Mouse (Mus musculus) neural tube, embryonic 11.5 days (tissue): ENCODE results near the gene Zfp668. TPM values are rescaled to one million over a fixed set of nuclear protein-coding genes. Genes with fewer than 3 reads are reported as not detected.
A peak's percentile ranks its signal among the peaks of the same experiment; 100 is the strongest.

Experiments used
- ATAC-seq: fragments of 200-750 bp; cut with Nextera tagmentation; 2 replicates; pipeline ENCODE4 v1.8.0; 2017; ENCODE audit warnings: moderate number of reproducible peaks, mild to moderate bottlenecking, moderate TSS enrichment, moderate library complexity; ENCODE audit not compliant: insufficient read depth, low FRiP score, low TSS enrichment
- DNase-seq: peaks from one replicate; pipeline ENCODE4 v3.0.0-alpha.2; 2015; ENCODE audit warnings: low spot score
- H3K27ac ChIP-seq: fragments of 300-500 bp; sonication (generic); 2 replicates; pipeline ENCODE4 v1.5.1; 2014; ENCODE audit warnings: low read depth, mild to moderate bottlenecking, low read length
- H3K27me3 ChIP-seq: fragments of 300-500 bp; sonication (generic); 2 replicates; pipeline ENCODE4 v1.6.1; 2014; ENCODE audit warnings: mild to moderate bottlenecking, low read length, mixed read lengths; ENCODE audit not compliant: control insufficient read depth, insufficient read depth
- H3K36me3 ChIP-seq: fragments of 300-500 bp; sonication (generic); 2 replicates; pipeline ENCODE4 v1.6.1; 2014; ENCODE audit warnings: mild to moderate bottlenecking, low read length, moderate library complexity, mixed read lengths; ENCODE audit not compliant: control insufficient read depth, insufficient read depth
- H3K4me1 ChIP-seq: fragments of 300-500 bp; sonication (generic); 2 replicates; pipeline ENCODE4 v1.6.1; 2014; ENCODE audit warnings: low read length, mixed read lengths; ENCODE audit not compliant: control insufficient read depth, insufficient read depth
- H3K4me2 ChIP-seq: fragments of 300-500 bp; sonication (generic); 2 replicates; pipeline ENCODE4 v1.6.1; 2014; ENCODE audit warnings: low read depth, mild to moderate bottlenecking, moderate library complexity
- H3K4me3 ChIP-seq: fragments of 300-500 bp; sonication (generic); 2 replicates; pipeline ENCODE4 v1.5.1; 2014; ENCODE audit warnings: low read depth, low read length
- H3K9ac ChIP-seq: fragments of 300-500 bp; sonication (generic); 2 replicates; pipeline ENCODE4 v1.6.1; 2014; ENCODE audit warnings: mild to moderate bottlenecking, low read length
- H3K9me3 ChIP-seq: fragments of 300-500 bp; sonication (generic); 2 replicates; pipeline ENCODE4 v1.6.1; 2016; ENCODE audit warnings: low read length; ENCODE audit not compliant: control insufficient read depth
- WGBS: fragments of 180-500 bp; shearing (Covaris S2); extraction: QIAGEN DNeasy Blood & Tissue Kit; methylation state at CpG from one replicate; pipeline ENCODE4 v1.1.7; 2014; 5-methylcytosine and 5-hydroxymethylcytosine counted together
- polyA plus RNA-seq: library from polyadenylated mRNA; unstranded; fragments of >200 nt; fragmentation: Nextera tagmentation; extraction: Ambion mirVana; gene quantifications from 2 replicates; pipeline ENCODE4 v1.2.1, GENCODE M21; 2014

Zfp668 gene
- 26.6 and 30.6 TPM in 2 replicates for polyA plus RNA-seq

DNA sequence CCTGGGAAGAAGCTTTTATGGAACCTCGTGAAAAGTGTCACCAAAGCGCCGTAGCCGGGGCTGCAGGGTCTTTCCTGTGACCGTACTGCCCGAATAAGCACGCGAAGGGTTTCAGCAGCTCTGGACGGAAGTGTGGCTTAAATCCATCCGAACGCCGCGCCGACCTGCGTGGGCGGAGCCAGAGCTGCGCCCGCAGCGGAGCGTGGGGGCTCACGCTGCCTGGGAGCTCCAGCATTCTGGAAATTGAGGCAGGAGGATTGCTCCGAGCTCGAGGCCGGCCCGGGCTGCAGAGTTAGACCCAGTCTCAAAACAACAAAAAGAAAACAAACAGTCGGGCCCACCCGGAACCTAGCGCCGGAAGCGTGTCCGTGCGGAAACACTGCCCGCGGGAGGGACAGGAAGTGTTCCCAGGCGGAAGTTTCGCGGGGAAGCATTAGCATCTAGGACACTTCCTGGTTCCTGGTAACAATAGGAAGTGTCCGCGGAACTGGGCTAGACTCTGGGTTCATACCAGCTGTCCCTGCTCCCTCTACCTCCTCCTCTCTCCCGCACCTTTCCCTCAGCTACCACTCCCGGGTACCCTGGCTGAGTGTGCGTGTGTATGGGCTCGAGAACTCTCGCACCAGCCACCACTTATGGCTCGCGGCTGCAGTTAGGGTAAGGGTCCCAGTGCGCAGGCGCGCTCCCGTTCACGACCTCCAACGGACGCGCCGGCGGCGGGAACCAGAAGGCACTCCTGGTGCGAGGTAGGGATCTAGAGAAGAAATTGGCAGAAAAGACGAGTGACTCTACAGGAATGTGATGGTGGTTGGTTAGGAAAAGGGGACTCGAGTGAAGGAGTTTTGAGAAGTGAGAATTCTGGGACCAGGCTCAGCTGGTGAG lies at the start of gene Zfp668:
Gene Zfp668 (minus strand): TSS at position 362 of the 882 bp plus-strand sequence.
- Histone ChIP-seq H3K9ac (peak within 1 kb of the TSS; percentile 98), H3K27me3 (no peaks in the 10 kb centered on the region), H3K27ac (peak within 1 kb of the TSS; percentile 98), H3K36me3 (peaks cover 35% of the 10 kb centered on the region), H3K9me3 (no peaks in the 10 kb centered on the region), H3K4me1 (peaks cover 16% of the 10 kb centered on the region), H3K4me2 (peak within 1 kb of the TSS; percentile 67), H3K4me3 (peak within 1 kb of the TSS; percentile 95)
- WGBS, result under 1% methylated on average over 60 of the region's 60 CpGs
- ATAC-seq (peak; percentile 63), DNase-seq (peak; percentile 92)

DNA sequence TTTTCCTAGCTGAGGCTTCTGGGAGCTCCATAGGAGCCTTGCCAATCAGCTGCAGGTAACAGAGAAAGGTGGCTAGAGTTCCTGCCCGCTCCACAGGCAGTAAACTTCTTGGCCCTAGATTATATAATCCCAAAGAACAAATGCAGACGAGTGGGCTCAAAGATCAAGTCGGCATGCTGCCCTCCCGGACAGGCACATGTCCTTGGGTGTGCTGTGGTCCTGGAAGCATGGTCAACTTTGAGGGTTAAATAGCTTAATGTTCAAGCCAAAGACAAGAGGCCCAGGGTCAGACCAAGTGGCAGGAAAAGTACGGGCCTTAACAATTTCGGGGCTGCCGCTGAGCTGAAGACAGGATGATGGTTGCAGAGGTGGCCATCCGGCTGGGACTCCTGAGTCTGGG lies 49.4 kb upstream of the Zfp668 start:
- H3K36me3 ChIP-seq, result peaks cover 3% of the 10 kb centered on the region
- no peak for ATAC-seq
- no peak for DNase-seq
- H3K27ac ChIP-seq, result no peak overlapping the region
- no peak overlapping the region for H3K4me2 ChIP-seq
- no peak overlapping the region for H3K9ac ChIP-seq
- no peaks in the 10 kb centered on the region for H3K4me1 ChIP-seq
- 95% methylated on average over 8 of the region's 8 CpGs for WGBS
- H3K9me3 ChIP-seq, result no peaks in the 10 kb centered on the region
- no peak overlapping the region for H3K4me3 ChIP-seq
- H3K27me3 ChIP-seq, result peaks cover 18% of the 10 kb centered on the region

DNA sequence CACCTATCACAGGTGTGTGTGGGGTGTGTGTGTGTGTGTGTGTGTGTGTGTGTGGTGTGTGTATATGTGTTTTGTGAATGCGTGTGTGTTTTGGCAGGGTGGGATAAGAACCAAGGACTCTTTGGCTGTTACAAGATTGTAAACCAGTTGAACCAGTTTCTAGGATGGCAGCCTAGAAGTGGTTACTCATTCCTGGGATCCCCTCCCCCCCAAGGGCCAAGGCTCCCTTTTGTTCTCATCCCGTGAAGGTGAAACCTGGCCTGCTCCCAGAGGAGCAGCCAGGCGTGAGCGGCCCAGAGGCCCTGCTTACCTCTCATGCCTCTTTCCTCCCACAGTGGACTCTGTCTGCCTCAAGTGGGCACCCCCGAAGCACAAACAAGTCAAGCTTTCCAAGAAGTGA lies 48.6 kb upstream of the Zfp668 start:
- no peak overlapping the region for H3K9ac ChIP-seq
- no peak overlapping the region for H3K4me3 ChIP-seq
- no peak for ATAC-seq
- DNase-seq, result no peak
- no peak overlapping the region for H3K4me2 ChIP-seq
- no peaks in the 10 kb centered on the region for H3K9me3 ChIP-seq
- H3K36me3 ChIP-seq, result peaks cover 3% of the 10 kb centered on the region
- no peaks in the 10 kb centered on the region for H3K4me1 ChIP-seq
- H3K27me3 ChIP-seq, result peaks cover 16% of the 10 kb centered on the region
- no peak overlapping the region for H3K27ac ChIP-seq
- WGBS, result 87% methylated on average over 5 of the region's 5 CpGs

DNA sequence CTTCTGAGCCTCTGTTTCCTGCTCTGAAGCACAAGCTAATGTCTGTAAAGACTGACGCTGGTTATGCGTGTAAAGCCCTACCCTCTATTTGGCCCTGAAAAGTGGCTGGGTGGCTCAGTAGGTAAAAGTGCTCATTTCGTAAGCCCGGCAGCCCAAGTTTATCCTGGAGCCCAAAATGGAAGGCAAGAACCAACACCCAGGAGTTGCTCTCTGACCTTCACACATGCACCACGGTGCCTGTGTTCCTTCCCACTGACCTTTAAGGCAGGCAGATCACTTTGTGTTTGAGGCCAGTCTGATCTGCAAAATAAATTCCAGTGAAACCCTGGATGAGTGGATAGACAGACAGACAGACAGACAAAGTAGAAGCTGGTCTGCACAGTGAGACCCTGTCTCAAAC lies 47.1 kb upstream of the Zfp668 start:
- Histone ChIP-seq H3K9ac (no peak overlapping the region), H3K27me3 (peaks cover 3% of the 10 kb centered on the region; the same call in 1 of the 2 replicates), H3K9me3 (no peaks in the 10 kb centered on the region), H3K36me3 (peaks cover 3% of the 10 kb centered on the region), H3K4me2 (no peak overlapping the region), H3K4me3 (no peak overlapping the region), H3K27ac (no peak overlapping the region), H3K4me1 (no peaks in the 10 kb centered on the region)
- WGBS, result 88% methylated on average over 5 of the region's 5 CpGs
- ATAC-seq (no peak), DNase-seq (no peak)

DNA sequence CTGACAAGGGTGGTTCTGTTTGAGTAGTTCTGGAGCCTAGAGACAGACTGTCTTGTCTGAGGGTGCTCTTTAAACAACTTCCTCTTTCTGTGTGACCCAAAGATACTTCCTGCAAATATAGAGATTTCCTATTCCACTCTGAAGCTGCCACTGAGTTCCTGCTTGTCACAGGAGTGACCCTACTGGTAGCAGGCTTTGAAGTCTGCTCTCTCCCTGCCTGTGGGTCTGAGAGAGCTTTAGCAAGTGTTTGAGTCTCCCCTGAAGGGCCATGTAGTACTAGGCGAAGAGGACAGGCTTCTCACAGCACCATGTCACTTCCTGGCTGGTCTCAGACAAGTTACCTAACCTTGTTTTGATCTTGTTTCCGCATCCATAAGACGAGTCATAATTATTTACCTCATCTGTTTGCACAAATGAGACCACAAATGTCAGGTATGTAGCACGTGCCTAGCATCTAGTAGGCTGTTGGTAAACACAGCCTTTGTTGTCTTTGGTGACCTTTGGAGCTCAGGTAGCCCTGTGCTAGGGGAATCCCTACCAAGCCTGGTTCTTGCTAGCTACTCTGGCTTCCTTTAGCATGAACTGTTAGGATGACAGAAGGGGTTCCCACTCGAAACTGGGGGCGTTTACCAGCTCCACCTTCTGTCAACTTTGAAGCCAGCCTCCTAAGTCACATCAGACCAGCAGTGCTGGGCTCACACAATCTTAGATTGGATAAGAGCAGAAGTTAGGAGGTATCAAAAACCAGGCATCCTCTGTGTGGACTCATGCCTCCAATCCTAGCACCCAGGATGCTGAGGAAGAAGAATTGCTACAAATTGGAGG lies 46.0 kb upstream of the Zfp668 start:
- no peak overlapping the region for H3K4me3 ChIP-seq
- no peak overlapping the region for H3K27ac ChIP-seq
- WGBS, result 86% methylated on average over 6 of the region's 6 CpGs
- H3K4me2 ChIP-seq, result no peak overlapping the region
- H3K27me3 ChIP-seq, result no peaks in the 10 kb centered on the region
- H3K9me3 ChIP-seq, result no peaks in the 10 kb centered on the region
- H3K9ac ChIP-seq, result no peak overlapping the region
- no peaks in the 10 kb centered on the region for H3K4me1 ChIP-seq
- peaks cover 3% of the 10 kb centered on the region for H3K36me3 ChIP-seq
- DNase-seq (no peak), ATAC-seq (no peak)

DNA sequence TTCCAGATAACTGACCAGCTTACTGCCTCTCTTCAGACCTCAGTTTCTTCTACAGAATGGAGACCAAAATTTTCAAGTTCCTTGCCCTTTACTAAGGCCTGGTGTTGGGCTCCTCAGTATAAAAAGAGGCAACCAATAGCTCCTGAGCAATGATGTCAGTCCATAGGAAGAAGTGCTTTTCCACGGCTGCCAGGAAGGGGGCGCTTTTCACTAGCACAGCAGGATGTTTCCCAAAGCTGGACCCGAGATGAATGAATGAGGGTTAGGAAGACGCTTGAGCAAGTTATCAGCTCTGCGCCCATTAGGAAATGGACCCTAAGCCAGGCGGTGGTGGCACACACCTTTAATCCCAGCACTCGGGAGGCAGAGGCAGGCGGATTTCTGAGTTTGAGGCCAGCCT lies 44.9 kb upstream of the Zfp668 start:
- DNase-seq (no peak), ATAC-seq (no peak)
- 70% methylated on average over 8 of the region's 8 CpGs for WGBS
- no peak overlapping the region for H3K9ac ChIP-seq
- no peak overlapping the region for H3K4me3 ChIP-seq
- no peaks in the 10 kb centered on the region for H3K9me3 ChIP-seq
- peaks cover 3% of the 10 kb centered on the region; the same call in 1 of the 2 replicates for H3K36me3 ChIP-seq
- H3K27me3 ChIP-seq, result no peaks in the 10 kb centered on the region
- no peak overlapping the region for H3K27ac ChIP-seq
- no peak overlapping the region for H3K4me2 ChIP-seq
- H3K4me1 ChIP-seq, result no peaks in the 10 kb centered on the region

DNA sequence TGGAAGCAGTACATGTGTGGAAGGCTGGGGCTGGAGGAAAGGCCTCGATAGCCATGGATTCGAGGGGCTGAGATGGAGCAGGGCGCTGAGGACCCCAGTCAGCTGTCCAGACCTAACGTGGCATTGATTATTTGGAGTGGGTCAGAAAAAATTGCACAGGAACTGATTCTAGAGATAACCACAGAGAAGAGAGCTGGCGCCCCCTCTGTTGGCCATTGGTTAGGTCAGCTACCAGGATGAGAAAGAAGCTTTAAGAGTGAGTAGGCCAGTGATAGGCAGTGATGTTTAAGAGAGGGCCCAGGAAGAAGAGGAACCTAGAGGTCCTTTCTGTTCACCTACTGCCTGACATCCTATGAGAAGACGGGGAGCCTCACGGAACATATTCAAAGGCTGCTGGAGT lies 42.7 kb upstream of the Zfp668 start:
- H3K9ac ChIP-seq, result no peak overlapping the region
- ATAC-seq, result no peak
- H3K4me3 ChIP-seq, result no peak overlapping the region
- H3K4me2 ChIP-seq, result no peak overlapping the region
- H3K9me3 ChIP-seq, result no peaks in the 10 kb centered on the region
- H3K27me3 ChIP-seq, result no peaks in the 10 kb centered on the region
- WGBS, result 76% methylated on average over 7 of the region's 7 CpGs
- H3K27ac ChIP-seq, result no peak overlapping the region
- peaks cover 3% of the 10 kb centered on the region; the same call in 1 of the 2 replicates for H3K36me3 ChIP-seq
- peak; percentile 31 for DNase-seq
- no peaks in the 10 kb centered on the region for H3K4me1 ChIP-seq

DNA sequence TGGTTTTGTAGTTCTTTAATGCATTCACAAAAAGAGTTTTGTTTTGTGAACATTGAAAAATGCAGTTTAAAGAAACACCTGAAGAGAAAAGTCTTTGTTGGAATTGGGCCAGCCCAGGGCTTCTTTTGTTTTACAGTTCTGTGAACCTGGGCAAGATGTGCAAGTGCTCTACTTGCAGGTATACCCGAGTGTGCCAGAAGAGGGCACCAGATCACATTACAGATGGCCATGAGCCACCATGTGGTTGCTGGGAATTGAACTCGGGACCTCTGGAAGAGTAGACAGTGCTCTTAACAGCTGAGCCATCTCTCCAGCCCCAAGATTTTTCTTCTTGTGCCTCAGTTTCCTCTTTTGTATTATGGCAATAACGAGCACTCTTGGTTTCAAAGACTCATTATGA lies 41.6 kb upstream of the Zfp668 start:
- peak; percentile 50 for DNase-seq
- H3K36me3 ChIP-seq, result peaks cover 3% of the 10 kb centered on the region; the same call in 1 of the 2 replicates

More for the DNA sequence above, 41.6 kb upstream of the Zfp668 start:
- no peak overlapping the region for H3K9ac ChIP-seq
- no peaks in the 10 kb centered on the region for H3K9me3 ChIP-seq
- H3K27ac ChIP-seq, result no peak overlapping the region
- ATAC-seq, result no peak
- 0 out of 2 replicates have a peak, but pooled peaks cover under 1% of the 10 kb centered on the region for H3K4me1 ChIP-seq
- no peak overlapping the region for H3K4me3 ChIP-seq
- no peak overlapping the region for H3K4me2 ChIP-seq
- H3K27me3 ChIP-seq, result no peaks in the 10 kb centered on the region
- WGBS, result 56% methylated on average over 3 of the region's 3 CpGs
